Mouse (Mus musculus) embryonic fibroblast, embryonic 13.5 days (primary cell): ENCODE measurements at regions not wholly inside any gene's neighbourhood (a gene's known extent, or its start where the extent isn't known, plus 50 kb on each side); places are given as distances from the start of the nearest gene placed in this dataset.

ENCODE experiments used
- H3K27ac ChIP-seq: 2 replicates; pipeline ENCODE4 v1.5.1; 2012; ENCODE audit warnings: low read length, control low read depth, inconsistent platforms; ENCODE audit not compliant: insufficient read depth
- H3K4me1 ChIP-seq: 2 replicates; pipeline ENCODE4 v1.6.1; 2011; ENCODE audit warnings: low read length; ENCODE audit not compliant: control insufficient read depth, insufficient read depth
- H3K4me3 ChIP-seq: 2 replicates; pipeline ENCODE4 v1.5.1; 2011; ENCODE audit warnings: mild to moderate bottlenecking, control low read depth, low read length; ENCODE audit not compliant: insufficient read depth
- CTCF ChIP-seq: IDR thresholded peaks from 2 replicates; pipeline ENCODE4 v1.5.1; 2011; ENCODE audit warnings: mild to moderate bottlenecking, control low read depth, low read length, moderate library complexity, borderline replicate concordance; ENCODE audit not compliant: insufficient read depth
- POLR2A ChIP-seq: IDR thresholded peaks from 2 replicates; pipeline ENCODE4 v1.6.1; 2011; ENCODE audit warnings: low read depth, mild to moderate bottlenecking, control low read depth, low read length, moderate library complexity

GRCm38 (mm10) chr19:54822161-54822560 lies 304.9 kb downstream of the Gpam start:
- TF ChIP-seq CTCF: no peak
- no peak for TF ChIP-seq POLR2A
- no peak overlapping the region for H3K4me3 ChIP-seq
- no peak overlapping the region for H3K27ac ChIP-seq
- H3K4me1 ChIP-seq: no peaks in the 10 kb centered on the region

- no peak overlapping the region for H3K4me3 ChIP-seq
- no peak for TF ChIP-seq CTCF
- TF ChIP-seq POLR2A: no peak
- no peak overlapping the region for H3K27ac ChIP-seq
- no peaks in the 10 kb centered on the region for H3K4me1 ChIP-seq
These were observed 306.5 kb downstream of the Gpam start for GRCm38 (mm10) chr19:54820587-54820986.

- TF ChIP-seq CTCF (no peak), POLR2A (no peak)
- Histone ChIP-seq H3K27ac (no peak overlapping the region), H3K4me3 (no peak overlapping the region), H3K4me1 (no peaks in the 10 kb centered on the region)
These were observed 325.8 kb downstream of the Gpam start for GRCm38 (mm10) chr19:54801123-54801742.

GRCm38 (mm10) chr19:54787171-54787570 lies 339.9 kb downstream of the Gpam start:
- no peak overlapping the region for H3K4me3 ChIP-seq
- TF ChIP-seq POLR2A: no peak
- no peak for TF ChIP-seq CTCF
- no peak overlapping the region for H3K27ac ChIP-seq
- H3K4me1 ChIP-seq: no peaks in the 10 kb centered on the region

- H3K4me1 ChIP-seq: no peaks in the 10 kb centered on the region
- H3K27ac ChIP-seq: no peak overlapping the region
- H3K4me3 ChIP-seq: no peak overlapping the region
- TF ChIP-seq CTCF (no peak), POLR2A (no peak)
These were observed 343.3 kb downstream of the Gpam start for GRCm38 (mm10) chr19:54783729-54784128.

- H3K4me3 ChIP-seq: no peak overlapping the region
- H3K4me1 ChIP-seq: peaks cover 3% of the 10 kb centered on the region; the same call in 1 of the 2 replicates
- H3K27ac ChIP-seq: 0 out of 2 replicates have a peak overlapping the region, but pooled peaks have one; percentile 36
- TF ChIP-seq CTCF (no peak), POLR2A (no peak)
These were observed 369.3 kb downstream of the Gpam start for GRCm38 (mm10) chr19:54757761-54758160.

GRCm38 (mm10) chr19:54756681-54757257 lies 370.3 kb downstream of the Gpam start:
- no peak for TF ChIP-seq CTCF
- TF ChIP-seq POLR2A: no peak

GRCm38 (mm10) chr19:54755451-54755850 lies 371.6 kb downstream of the Gpam start:
- TF ChIP-seq POLR2A (no peak), CTCF (no peak)
- H3K27ac ChIP-seq: no peak overlapping the region
- no peak overlapping the region for H3K4me3 ChIP-seq
- peaks cover 3% of the 10 kb centered on the region; the same call in 1 of the 2 replicates for H3K4me1 ChIP-seq

More at GRCm38 (mm10) chr19:54756681-54757257, 370.3 kb downstream of the Gpam start:
- Histone ChIP-seq H3K27ac (peak overlapping the region; percentile 38; the same call in 1 of the 2 replicates), H3K4me1 (peaks cover 3% of the 10 kb centered on the region; the same call in 1 of the 2 replicates), H3K4me3 (no peak overlapping the region)

- no peak overlapping the region for H3K4me3 ChIP-seq
- no peak for TF ChIP-seq POLR2A
- no peak for TF ChIP-seq CTCF
- no peak overlapping the region for H3K27ac ChIP-seq
- H3K4me1 ChIP-seq: no peaks in the 10 kb centered on the region
These were observed 393.1 kb downstream of the Gpam start for GRCm38 (mm10) chr19:54733938-54734337.

GRCm38 (mm10) chr19:54731749-54732148 lies 395.3 kb downstream of the Gpam start:
- no peak for TF ChIP-seq CTCF
- TF ChIP-seq POLR2A: no peak
- no peak overlapping the region for H3K4me3 ChIP-seq
- H3K4me1 ChIP-seq: no peaks in the 10 kb centered on the region
- no peak overlapping the region for H3K27ac ChIP-seq
